Mouse (Mus musculus): ENCODE results near the gene Mgat4e. TPM values are rescaled to one million over a fixed set of nuclear protein-coding genes. Genes with fewer than 3 reads are reported as not detected.
A peak's percentile ranks its signal among the peaks of the same experiment; 100 is the strongest.

Gene Mgat4e
- total and polyA plus RNA-seq, 2 experiments from 2014 or later = not detected

- no peaks in the 10 kb centered on the region for H3K36me3 ChIP-seq (ENCODE audit: insufficient read depth, low read length)
- H3K4me2 ChIP-seq (ENCODE audit: low read depth, low read length, poor library complexity, severe bottlenecking) = no peak overlapping the region
- no peaks in the 10 kb centered on the region for H3K27me3 ChIP-seq (ENCODE audit: insufficient read depth, low read length)
- ATAC-seq (ENCODE audit: low FRiP score) (peak; percentile 69; the same call in 1 of the 2 replicates), DNase-seq (ENCODE audit: low spot score) (peak; percentile 53)
- peak overlapping the region; percentile 6; the same call in 1 of the 2 replicates for H3K27ac ChIP-seq (ENCODE audit: low read depth, low read length)
- 73% methylated on average over 6 of the region's 6 CpGs for WGBS
- H3K4me1 ChIP-seq (ENCODE audit: insufficient read depth, low read length) = no peaks in the 10 kb centered on the region
- no peak for TF ChIP-seq CTCF (IDR thresholded peaks at IDR 0.05)
- no peaks in the 10 kb centered on the region for H3K9me3 ChIP-seq (ENCODE audit: low read length)
- H3K4me3 ChIP-seq (ENCODE audit: low read depth, low read length) = no peak overlapping the region
- no peak overlapping the region for H3K9ac ChIP-seq (replicated peaks; ENCODE audit: low read length, poor library complexity, severe bottlenecking)
Observed at GRCm38 (mm10) chr1:134530618-134531017, 18.9 kb downstream of the Mgat4e start.

GRCm38 (mm10) chr1:134526752-134527151 lies 22.7 kb downstream of the Mgat4e start:
- Histone ChIP-seq H3K36me3 (ENCODE audit: insufficient read depth, low read length) (no peaks in the 10 kb centered on the region), H3K27ac (ENCODE audit: low read depth, low read length) (no peak overlapping the region), H3K27me3 (ENCODE audit: insufficient read depth, low read length) (no peaks in the 10 kb centered on the region), H3K9me3 (ENCODE audit: low read length) (no peaks in the 10 kb centered on the region), H3K4me2 (ENCODE audit: low read depth, low read length, poor library complexity, severe bottlenecking) (no peak overlapping the region), H3K9ac (replicated peaks; ENCODE audit: low read length, poor library complexity, severe bottlenecking) (no peak overlapping the region), H3K4me1 (ENCODE audit: insufficient read depth, low read length) (no peaks in the 10 kb centered on the region), H3K4me3 (ENCODE audit: low read depth, low read length) (no peak overlapping the region)
- DNase-seq (ENCODE audit: low spot score) (no peak), ATAC-seq (ENCODE audit: low FRiP score) (no peak)
- TF ChIP-seq CTCF (IDR thresholded peaks at IDR 0.05) = no peak
- 88% methylated on average over 6 of the region's 6 CpGs for WGBS

GRCm38 (mm10) chr1:134525015-134525414 lies 24.5 kb downstream of the Mgat4e start:
- TF ChIP-seq CTCF (IDR thresholded peaks at IDR 0.05) = no peak
- no peaks in the 10 kb centered on the region for H3K27me3 ChIP-seq (ENCODE audit: insufficient read depth, low read length)
- H3K4me2 ChIP-seq (ENCODE audit: low read depth, low read length, poor library complexity, severe bottlenecking) = no peak overlapping the region
- H3K9me3 ChIP-seq (ENCODE audit: low read length) = no peaks in the 10 kb centered on the region
- ATAC-seq (ENCODE audit: low FRiP score) (no peak), DNase-seq (ENCODE audit: low spot score) (no peak)
- no peaks in the 10 kb centered on the region for H3K4me1 ChIP-seq (ENCODE audit: insufficient read depth, low read length)
- no peak overlapping the region for H3K9ac ChIP-seq (replicated peaks; ENCODE audit: low read length, poor library complexity, severe bottlenecking)
- WGBS = 88% methylated on average over 1 of the region's 1 CpGs
- no peaks in the 10 kb centered on the region for H3K36me3 ChIP-seq (ENCODE audit: insufficient read depth, low read length)
- no peak overlapping the region for H3K27ac ChIP-seq (ENCODE audit: low read depth, low read length)
- no peak overlapping the region for H3K4me3 ChIP-seq (ENCODE audit: low read depth, low read length)

- TF ChIP-seq CTCF (IDR thresholded peaks at IDR 0.05) = peak; percentile 45
- DNase-seq (ENCODE audit: low spot score) (peak; percentile 12), ATAC-seq (ENCODE audit: low FRiP score) (no peak)
- Histone ChIP-seq H3K9ac (replicated peaks; ENCODE audit: low read length, poor library complexity, severe bottlenecking) (no peak overlapping the region), H3K4me3 (ENCODE audit: low read depth, low read length) (no peak overlapping the region), H3K36me3 (ENCODE audit: insufficient read depth, low read length) (no peaks in the 10 kb centered on the region), H3K27me3 (ENCODE audit: insufficient read depth, low read length) (no peaks in the 10 kb centered on the region), H3K9me3 (ENCODE audit: low read length) (no peaks in the 10 kb centered on the region), H3K4me1 (ENCODE audit: insufficient read depth, low read length) (no peaks in the 10 kb centered on the region), H3K27ac (ENCODE audit: low read depth, low read length) (no peak overlapping the region), H3K4me2 (ENCODE audit: low read depth, low read length, poor library complexity, severe bottlenecking) (no peak overlapping the region)
- WGBS = 70% methylated on average over 5 of the region's 5 CpGs
Observed at GRCm38 (mm10) chr1:134524424-134524823, 25.1 kb downstream of the Mgat4e start.

- Histone ChIP-seq H3K4me1 (ENCODE audit: insufficient read depth, low read length) (no peaks in the 10 kb centered on the region), H3K9me3 (ENCODE audit: low read length) (no peaks in the 10 kb centered on the region), H3K27ac (ENCODE audit: low read depth, low read length) (no peak overlapping the region), H3K4me3 (ENCODE audit: low read depth, low read length) (no peak overlapping the region), H3K36me3 (ENCODE audit: insufficient read depth, low read length) (no peaks in the 10 kb centered on the region), H3K27me3 (ENCODE audit: insufficient read depth, low read length) (no peaks in the 10 kb centered on the region), H3K4me2 (ENCODE audit: low read depth, low read length, poor library complexity, severe bottlenecking) (no peak overlapping the region), H3K9ac (replicated peaks; ENCODE audit: low read length, poor library complexity, severe bottlenecking) (no peak overlapping the region)
- WGBS = 57% methylated on average over 2 of the region's 2 CpGs
- no peak for TF ChIP-seq CTCF (IDR thresholded peaks at IDR 0.05)
- ATAC-seq (ENCODE audit: low FRiP score) = no peak
- DNase-seq (ENCODE audit: low spot score) = no peak
Observed at GRCm38 (mm10) chr1:134522325-134522724, 27.2 kb downstream of the Mgat4e start.

GRCm38 (mm10) chr1:134521163-134521562 lies 28.3 kb downstream of the Mgat4e start:
- DNase-seq (ENCODE audit: low spot score) (no peak), ATAC-seq (ENCODE audit: low FRiP score) (no peak)
- no peaks in the 10 kb centered on the region for H3K4me1 ChIP-seq (ENCODE audit: insufficient read depth, low read length)
- no peaks in the 10 kb centered on the region for H3K27me3 ChIP-seq (ENCODE audit: insufficient read depth, low read length)
- no peaks in the 10 kb centered on the region for H3K36me3 ChIP-seq (ENCODE audit: insufficient read depth, low read length)
- H3K27ac ChIP-seq (ENCODE audit: low read depth, low read length) = no peak overlapping the region
- H3K4me3 ChIP-seq (ENCODE audit: low read depth, low read length) = no peak overlapping the region
- no peaks in the 10 kb centered on the region for H3K9me3 ChIP-seq (ENCODE audit: low read length)
- WGBS = 85% methylated on average over 7 of the region's 7 CpGs
- no peak overlapping the region for H3K4me2 ChIP-seq (ENCODE audit: low read depth, low read length, poor library complexity, severe bottlenecking)
- no peak for TF ChIP-seq CTCF (IDR thresholded peaks at IDR 0.05)
- no peak overlapping the region for H3K9ac ChIP-seq (replicated peaks; ENCODE audit: low read length, poor library complexity, severe bottlenecking)

Data from midbrain, postnatal 0 days (tissue).